Mouse (Mus musculus) limb, embryonic 11.5 days (tissue): ENCODE measurements around the gene Tmem179. TPM values are rescaled to one million over a fixed set of nuclear protein-coding genes. Genes with fewer than 3 reads are reported as not detected.

Source experiments
- ATAC-seq: fragments of 200-750 bp; cut with Nextera tagmentation; 2 replicates; pipeline ENCODE4 v1.8.0; 2017; ENCODE audit warnings: low read depth; ENCODE audit not compliant: insufficient number of reproducible peaks, low FRiP score, low TSS enrichment
- DNase-seq: peaks from one replicate; pipeline ENCODE4 v3.0.0-alpha.2; 2015; ENCODE audit warnings: low spot score
- H3K27ac ChIP-seq: fragments of 300-500 bp; sonication (generic); replicated peaks from 2 replicates; pipeline ENCODE4 v1.5.1; 2014; ENCODE audit warnings: low read depth, mild to moderate bottlenecking, low read length
- H3K27me3 ChIP-seq: fragments of 300-500 bp; sonication (generic); 2 replicates; pipeline ENCODE4 v1.6.1; 2014; ENCODE audit warnings: mild to moderate bottlenecking, low read length, mixed read lengths; ENCODE audit not compliant: control insufficient read depth, insufficient read depth
- H3K36me3 ChIP-seq: fragments of 300-500 bp; sonication (generic); 2 replicates; pipeline ENCODE4 v1.6.1; 2014; ENCODE audit warnings: mild to moderate bottlenecking, low read length, moderate library complexity, mixed read lengths; ENCODE audit not compliant: control insufficient read depth, insufficient read depth
- H3K4me1 ChIP-seq: fragments of 300-500 bp; sonication (generic); 2 replicates; pipeline ENCODE4 v1.6.1; 2014; ENCODE audit warnings: low read length, mixed read lengths; ENCODE audit not compliant: control insufficient read depth, insufficient read depth
- H3K4me2 ChIP-seq: fragments of 300-500 bp; sonication (generic); 2 replicates; pipeline ENCODE4 v1.6.1; 2014; ENCODE audit warnings: low read depth, mild to moderate bottlenecking, moderate library complexity; ENCODE audit not compliant: severe bottlenecking
- H3K4me3 ChIP-seq: fragments of 300-500 bp; sonication (generic); 2 replicates; pipeline ENCODE4 v1.5.1; 2014; ENCODE audit warnings: low read depth, low read length
- H3K9ac ChIP-seq: fragments of 300-500 bp; sonication (generic); 2 replicates; pipeline ENCODE4 v1.6.1; 2014; ENCODE audit warnings: mild to moderate bottlenecking, low read length
- H3K9me3 ChIP-seq: fragments of 300-500 bp; sonication (generic); 2 replicates; pipeline ENCODE4 v1.6.1; 2016; ENCODE audit warnings: low read length; ENCODE audit not compliant: control insufficient read depth
- WGBS: fragments of 180-500 bp; shearing (Covaris S2); extraction: QIAGEN DNeasy Blood & Tissue Kit; methylation state at CpG from one replicate; pipeline ENCODE4 v1.1.7; 2014; 5-methylcytosine and 5-hydroxymethylcytosine counted together
- polyA plus RNA-seq: library from polyadenylated mRNA; unstranded; fragments of >200 nt; fragmentation: Nextera tagmentation; extraction: Ambion mirVana; gene quantifications from 2 replicates; pipeline ENCODE4 v1.2.1, GENCODE M21; 2014

Tmem179 gene
- polyA plus RNA-seq, 1 experiment from 2014 or later, result 0.16 TPM

DNA sequence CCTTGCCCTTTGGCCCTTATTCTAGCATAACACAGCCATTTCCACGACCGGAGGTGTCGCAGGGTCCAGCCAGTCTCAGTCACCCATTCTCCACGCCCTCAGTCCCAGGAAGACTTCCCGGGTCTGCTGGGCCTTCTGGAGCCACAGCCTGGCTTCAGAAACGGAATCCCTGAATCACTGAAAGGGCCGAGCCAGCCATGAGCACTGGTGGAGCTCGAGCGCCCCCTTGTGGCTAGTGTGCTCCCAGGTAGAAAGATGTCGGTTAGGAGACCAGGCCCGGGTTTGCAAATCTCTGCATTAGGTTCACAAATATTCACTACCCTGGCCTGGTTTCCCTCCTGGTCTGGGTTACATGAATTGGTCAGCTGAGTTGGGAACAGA is 26.4 kb upstream of the Tmem179 start:
- no peaks in the 10 kb centered on the region; the same call in 1 of the 2 replicates for H3K4me1 ChIP-seq
- peak; percentile 98 for DNase-seq
- no peaks in the 10 kb centered on the region for H3K36me3 ChIP-seq
- no peaks in the 10 kb centered on the region for H3K27me3 ChIP-seq
- ATAC-seq, result peak; percentile 38; the same call in 1 of the 2 replicates
- no peak overlapping the region for H3K4me2 ChIP-seq
- no peak overlapping the region for H3K9ac ChIP-seq
- H3K4me3 ChIP-seq, result no peak overlapping the region
- WGBS, result 7% methylated on average over 11 of the region's 11 CpGs
- no peaks in the 10 kb centered on the region for H3K9me3 ChIP-seq
- no peak overlapping the region for H3K27ac ChIP-seq

- Histone ChIP-seq H3K27me3 (no peaks in the 10 kb centered on the region), H3K4me2 (no peak overlapping the region), H3K27ac (no peak overlapping the region), H3K36me3 (no peaks in the 10 kb centered on the region), H3K9me3 (no peaks in the 10 kb centered on the region), H3K4me3 (no peak overlapping the region), H3K9ac (no peak overlapping the region), H3K4me1 (no peaks in the 10 kb centered on the region; the same call in 1 of the 2 replicates)
- DNase-seq (no peak), ATAC-seq (no peak)
- WGBS, result 67% methylated on average over 13 of the region's 13 CpGs
Observed at GRCm38 (mm10) chr12:112542257-112542919, 25.8 kb upstream of the Tmem179 start.

- ATAC-seq (no peak), DNase-seq (no peak)
- no peak overlapping the region for H3K9ac ChIP-seq
- no peak overlapping the region for H3K4me3 ChIP-seq
- H3K27ac ChIP-seq, result no peak overlapping the region
- H3K9me3 ChIP-seq, result no peaks in the 10 kb centered on the region
- H3K4me1 ChIP-seq, result no peaks in the 10 kb centered on the region; the same call in 1 of the 2 replicates
- H3K4me2 ChIP-seq, result no peak overlapping the region
- H3K27me3 ChIP-seq, result no peaks in the 10 kb centered on the region
- WGBS, result 85% methylated on average over 8 of the region's 8 CpGs
- H3K36me3 ChIP-seq, result no peaks in the 10 kb centered on the region
Observed at GRCm38 (mm10) chr12:112541483-112542091, 25.0 kb upstream of the Tmem179 start.

DNA sequence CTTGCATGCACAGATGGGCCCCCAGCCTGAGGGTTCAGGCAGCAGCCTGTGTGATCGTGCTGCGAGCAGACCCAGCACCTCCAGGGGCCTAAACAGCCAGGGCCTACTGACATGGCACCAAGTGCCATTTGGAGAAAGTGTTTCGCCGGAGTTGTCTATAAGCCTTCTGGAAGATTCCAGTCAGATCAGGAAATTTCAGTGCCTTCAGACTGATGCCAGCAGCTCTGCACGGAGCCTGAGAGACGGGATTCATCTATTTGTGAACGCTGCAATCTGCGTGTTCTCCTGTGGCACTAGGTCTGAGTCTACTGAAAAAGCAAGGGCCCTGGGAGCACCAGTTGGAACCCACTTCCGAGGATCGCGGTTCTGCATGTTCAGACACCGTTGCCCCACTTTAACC is 23.8 kb upstream of the Tmem179 start:
- no peak overlapping the region for H3K27ac ChIP-seq
- no peak for DNase-seq
- no peak overlapping the region for H3K9ac ChIP-seq
- no peaks in the 10 kb centered on the region; the same call in 1 of the 2 replicates for H3K4me1 ChIP-seq
- no peaks in the 10 kb centered on the region for H3K27me3 ChIP-seq
- H3K4me3 ChIP-seq, result no peak overlapping the region
- WGBS, result 92% methylated on average over 12 of the region's 12 CpGs
- no peaks in the 10 kb centered on the region for H3K9me3 ChIP-seq
- H3K4me2 ChIP-seq, result no peak overlapping the region
- no peaks in the 10 kb centered on the region for H3K36me3 ChIP-seq
- no peak for ATAC-seq

DNA sequence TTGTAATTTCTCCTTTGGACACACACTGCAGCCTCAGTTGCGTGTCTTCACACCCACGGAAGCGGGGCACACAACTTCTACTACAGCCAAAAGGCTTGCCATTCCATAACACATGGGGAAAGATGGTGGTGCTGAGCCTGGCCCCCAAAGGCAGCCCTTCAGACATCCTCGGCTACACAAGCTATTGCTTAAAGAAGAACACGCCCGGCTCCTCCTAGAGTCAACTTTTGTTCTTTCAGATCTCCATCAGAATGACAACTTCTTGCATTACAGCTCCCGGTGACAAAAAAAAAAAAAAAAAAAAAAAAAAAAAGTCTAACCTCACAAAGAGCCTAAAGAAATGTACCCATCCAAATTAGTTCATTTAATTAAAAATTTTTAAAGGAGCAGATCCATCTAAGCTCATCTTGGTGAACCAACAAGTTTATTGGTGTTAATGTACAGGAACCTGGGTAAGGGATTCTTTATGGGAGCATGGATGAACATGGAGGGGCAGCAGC is 23.0 kb upstream of the Tmem179 start:
- no peaks in the 10 kb centered on the region for H3K9me3 ChIP-seq
- ATAC-seq (no peak), DNase-seq (no peak)
- H3K4me1 ChIP-seq, result no peaks in the 10 kb centered on the region
- H3K36me3 ChIP-seq, result no peaks in the 10 kb centered on the region
- no peak overlapping the region for H3K9ac ChIP-seq
- no peak overlapping the region for H3K27ac ChIP-seq
- H3K4me2 ChIP-seq, result no peak overlapping the region
- H3K27me3 ChIP-seq, result no peaks in the 10 kb centered on the region
- no peak overlapping the region for H3K4me3 ChIP-seq
- 90% methylated on average over 7 of the region's 7 CpGs for WGBS

DNA sequence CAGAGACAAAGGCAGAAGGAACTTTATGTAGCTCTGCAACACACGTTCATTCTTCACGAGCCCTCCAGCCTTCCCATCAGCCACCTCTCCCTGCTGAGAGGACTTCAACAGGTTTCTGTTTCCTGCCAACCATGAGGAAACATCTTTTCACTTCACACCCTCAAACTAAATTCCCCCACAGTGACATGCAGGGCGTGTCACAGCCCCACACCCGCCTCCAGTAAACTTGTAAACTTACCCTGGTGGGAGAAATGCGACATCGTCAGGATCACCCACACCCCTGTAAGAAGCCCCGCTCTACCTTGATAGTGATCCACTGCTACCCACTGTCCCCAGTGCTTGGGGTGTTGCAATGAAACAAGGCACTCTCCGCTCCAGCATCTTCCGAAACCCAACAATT is 21.8 kb upstream of the Tmem179 start:
- H3K4me1 ChIP-seq, result no peaks in the 10 kb centered on the region
- H3K36me3 ChIP-seq, result no peaks in the 10 kb centered on the region
- 79% methylated on average over 9 of the region's 9 CpGs for WGBS
- no peak for ATAC-seq
- no peak for DNase-seq
- no peak overlapping the region for H3K4me2 ChIP-seq
- H3K4me3 ChIP-seq, result no peak overlapping the region
- H3K9ac ChIP-seq, result no peak overlapping the region
- H3K9me3 ChIP-seq, result no peaks in the 10 kb centered on the region
- no peaks in the 10 kb centered on the region for H3K27me3 ChIP-seq
- H3K27ac ChIP-seq, result no peak overlapping the region

DNA sequence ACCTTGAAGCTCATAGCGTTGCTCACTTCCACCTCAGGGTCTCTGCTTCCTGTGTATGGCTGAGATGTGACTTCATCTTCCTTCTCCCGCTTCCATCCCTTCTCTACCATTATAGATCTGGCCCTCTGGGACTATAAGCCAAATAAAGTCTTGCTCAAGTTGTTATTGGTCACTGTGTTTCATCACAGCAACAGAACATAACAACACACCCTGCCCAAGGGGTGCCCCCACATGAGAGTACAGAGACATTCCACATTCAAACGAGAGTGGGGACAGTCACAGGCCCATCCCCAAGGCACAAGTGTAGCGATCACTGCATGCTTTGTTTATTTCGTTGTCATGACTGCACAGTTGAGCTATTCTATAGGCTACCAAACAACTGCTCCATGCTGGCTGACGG is 20.7 kb upstream of the Tmem179 start:
- H3K4me3 ChIP-seq, result no peak overlapping the region
- no peak overlapping the region for H3K27ac ChIP-seq
- no peak overlapping the region for H3K4me2 ChIP-seq
- H3K9ac ChIP-seq, result no peak overlapping the region
- H3K9me3 ChIP-seq, result no peaks in the 10 kb centered on the region
- H3K27me3 ChIP-seq, result no peaks in the 10 kb centered on the region
- 89% methylated on average over 6 of the region's 6 CpGs for whole genome bisulfite sequencing
- ATAC-seq, result no peak
- H3K4me1 ChIP-seq, result no peaks in the 10 kb centered on the region
- no peak for DNase-seq
- H3K36me3 ChIP-seq, result no peaks in the 10 kb centered on the region

- H3K4me1 ChIP-seq, result no peaks in the 10 kb centered on the region
- H3K27ac ChIP-seq, result no peak overlapping the region
- H3K36me3 ChIP-seq, result no peaks in the 10 kb centered on the region
- ATAC-seq (no peak), DNase-seq (no peak)
- no peaks in the 10 kb centered on the region for H3K27me3 ChIP-seq
- H3K9ac ChIP-seq, result no peak overlapping the region
- 68% methylated on average over 4 of the region's 4 CpGs for WGBS
- H3K9me3 ChIP-seq, result no peaks in the 10 kb centered on the region
- H3K4me3 ChIP-seq, result no peak overlapping the region
- H3K4me2 ChIP-seq, result no peak overlapping the region
Observed at GRCm38 (mm10) chr12:112533758-112534157, 17.2 kb upstream of the Tmem179 start.
